Mouse (Mus musculus) naive thymus-derived CD4-positive, alpha-beta T cell, adult 2 months (primary cell): ENCODE measurements around the gene Ackr4.

ENCODE experiments used
- DNase-seq: peaks from one replicate; pipeline ENCODE4 v3.0.0-alpha.2; 2011; ENCODE audit warnings: low read depth

The Ackr4 gene

GRCm38 (mm10) chr9:104040362-104040761 lies 86.4 kb downstream of the Ackr4 start, which contains the start of gene Gm28305:
Gene Gm28305 (plus strand): TSS chr9:104040662.
- DNase-seq: no peak

GRCm38 (mm10) chr9:104039742-104040141 lies 87.0 kb downstream of the Ackr4 start:
- no peak for DNase-seq

DNA sequence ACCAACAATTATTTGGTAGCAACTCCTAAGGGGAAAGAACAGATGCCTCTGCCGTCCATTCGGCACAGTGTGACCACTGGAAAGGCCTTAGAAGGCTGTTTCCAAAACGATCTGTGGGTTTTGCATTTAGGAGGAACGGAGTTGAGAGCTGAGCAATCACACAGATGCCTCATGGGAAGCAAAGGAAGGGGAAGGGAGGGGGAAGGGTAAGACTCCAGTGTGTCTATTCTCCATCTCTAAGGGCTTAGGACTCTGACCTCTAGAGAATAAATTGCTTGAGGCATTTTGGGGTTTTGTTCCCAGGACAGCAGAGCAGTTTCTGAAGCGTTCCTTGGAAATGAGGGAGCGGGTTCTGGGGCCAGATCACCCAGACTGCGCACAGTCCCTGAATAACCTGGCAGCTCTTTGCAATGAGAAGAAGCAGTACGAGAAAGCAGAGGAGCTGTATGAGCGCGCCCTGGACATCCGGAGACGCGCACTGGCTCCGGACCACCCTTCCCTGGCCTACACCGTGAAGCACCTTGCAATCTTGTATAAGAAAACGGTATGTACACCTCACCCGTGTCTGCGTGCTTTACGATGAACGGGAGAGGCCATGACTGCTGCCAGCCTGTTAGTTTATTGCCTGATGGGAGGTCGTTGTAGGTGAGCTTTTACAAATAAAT lies 87.6 kb downstream of the Ackr4 start:
- DNase-seq: no peak

- no peak for DNase-seq
These were observed 88.5 kb downstream of the Ackr4 start for GRCm38 (mm10) chr9:104038266-104038665.

GRCm38 (mm10) chr9:104035261-104036015 lies 91.3 kb downstream of the Ackr4 start:
- DNase-seq: peak; percentile 74

- no peak for DNase-seq
These were observed 92.0 kb downstream of the Ackr4 start for GRCm38 (mm10) chr9:104034718-104035117.

- no peak for DNase-seq
These were observed 92.5 kb downstream of the Ackr4 start for GRCm38 (mm10) chr9:104034231-104034630.
